Mouse (Mus musculus) cerebellum, postnatal 25 days (tissue): ENCODE measurements at regions not wholly inside any gene's neighbourhood (a gene's known extent, or its start where the extent isn't known, plus 50 kb on each side); places are given as distances from the start of the nearest gene placed in this dataset.

Experiments
- DNase-seq, 2 experiments: peaks; one replicate each; pipeline ENCODE4 v3.0.0; 2021; ENCODE audit warnings: mixed read lengths in 2 of 2

- no peak for DNase-seq
Measured at GRCm38 (mm10) chr11:55773283-55773682, 165.3 kb upstream of the Glra1 start.

DNA sequence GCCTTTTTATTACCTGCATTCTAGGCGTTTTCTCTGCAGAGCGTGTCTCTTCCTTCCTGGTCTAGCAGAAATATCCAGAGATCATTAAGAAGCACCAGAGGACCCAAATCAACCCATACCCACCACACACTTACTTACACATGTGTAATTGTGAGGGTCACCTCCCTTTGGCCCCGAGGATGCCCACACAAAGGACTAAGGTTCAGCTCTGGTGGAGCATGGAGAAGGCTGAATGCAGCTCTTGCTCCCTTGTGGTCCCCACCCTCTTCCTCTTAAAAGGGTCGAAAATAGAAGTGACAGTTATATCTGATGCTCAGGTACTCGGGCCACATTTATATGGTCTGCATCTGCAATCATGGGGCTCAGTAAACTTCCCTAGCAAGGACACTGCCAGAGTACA is 164.5 kb upstream of the Glra1 start:
- DNase-seq: no peak

DNA sequence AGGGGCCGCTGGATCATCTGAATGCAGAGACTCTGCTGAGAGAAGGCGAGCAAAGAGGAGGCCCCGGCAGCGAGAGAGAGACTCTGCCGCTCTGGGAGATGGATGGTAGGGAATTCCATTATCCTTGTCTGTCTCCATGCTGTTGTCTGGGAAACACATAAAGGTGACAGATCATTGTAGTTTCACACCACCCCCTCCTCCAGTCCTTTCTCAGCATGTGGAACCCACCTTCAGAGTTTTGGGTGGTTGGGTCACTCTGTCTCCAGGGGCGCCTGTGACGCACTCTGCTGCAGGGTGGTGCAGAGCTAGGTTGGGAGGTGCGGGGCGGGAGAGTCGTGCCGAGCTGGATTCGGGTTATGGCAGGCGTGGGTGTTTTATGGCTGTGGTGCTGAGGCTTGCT is 164.1 kb upstream of the Glra1 start:
- DNase-seq: no peak

- DNase-seq: peak; percentile 21 to 43
Measured at GRCm38 (mm10) chr11:55764846-55765245, 156.8 kb upstream of the Glra1 start.
